Mouse (Mus musculus): ENCODE measurements around the gene Mia3. TPM values are rescaled to one million over a fixed set of nuclear protein-coding genes. Genes with fewer than 3 reads are reported as not detected.
"Not testable (repeated sequence)": the region's sequence is repeated elsewhere in the genome, so short reads cannot be mapped to it uniquely, and the experiment has no call there.

Gene Mia3
- total RNA-seq (2014; fragmentation: Nextera tagmentation) (43.2 and 49.3 TPM in 2 replicates), total RNA-seq (2017) (34.0 and 49.9 TPM in 2 replicates)

DNA sequence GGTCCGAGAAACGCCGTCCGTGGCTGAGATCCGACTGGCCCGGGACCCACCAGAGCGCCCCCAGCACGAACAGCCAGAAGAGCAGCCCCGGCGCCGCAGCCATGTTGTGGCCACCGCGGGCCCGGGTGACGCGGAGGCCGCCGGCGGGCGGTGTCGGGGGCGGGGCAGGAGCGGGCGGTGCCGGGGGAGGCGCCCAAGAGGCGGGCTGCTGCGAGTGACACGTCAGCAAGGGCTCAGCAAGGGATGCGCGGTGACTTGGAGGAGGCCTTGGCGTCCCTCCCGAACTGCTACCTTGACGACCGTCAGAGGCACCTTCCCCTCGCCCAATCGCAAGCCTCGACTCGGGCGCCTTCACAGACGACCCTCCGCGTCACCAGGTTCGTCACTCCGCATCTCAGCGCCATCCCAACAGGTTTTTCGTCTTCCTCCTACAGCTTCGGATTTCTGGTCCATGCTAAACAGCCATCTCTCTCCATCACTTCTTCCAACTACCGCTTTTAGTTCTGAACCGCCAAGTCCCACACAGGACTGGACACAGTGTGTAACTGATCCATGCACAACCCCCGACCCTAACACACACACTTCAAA, at the start of gene Mia3:
Gene Mia3, minus strand, starts transcription at position 127 of the 588 bp plus-strand sequence.
- ATAC-seq (replicated peaks; ENCODE audit: low FRiP score, low TSS enrichment, poor library complexity, severe bottlenecking), result peak; percentile 98

GRCm38 (mm10) chr1:183417873-183418272, 48.5 kb upstream of the Mia3 start, which contains the start of gene Hhipl2:
Gene Hhipl2, plus strand, starts transcription at chr1:183418215.
- ATAC-seq (replicated peaks; ENCODE audit: low FRiP score, low TSS enrichment, poor library complexity, severe bottlenecking), result no peak

DNA sequence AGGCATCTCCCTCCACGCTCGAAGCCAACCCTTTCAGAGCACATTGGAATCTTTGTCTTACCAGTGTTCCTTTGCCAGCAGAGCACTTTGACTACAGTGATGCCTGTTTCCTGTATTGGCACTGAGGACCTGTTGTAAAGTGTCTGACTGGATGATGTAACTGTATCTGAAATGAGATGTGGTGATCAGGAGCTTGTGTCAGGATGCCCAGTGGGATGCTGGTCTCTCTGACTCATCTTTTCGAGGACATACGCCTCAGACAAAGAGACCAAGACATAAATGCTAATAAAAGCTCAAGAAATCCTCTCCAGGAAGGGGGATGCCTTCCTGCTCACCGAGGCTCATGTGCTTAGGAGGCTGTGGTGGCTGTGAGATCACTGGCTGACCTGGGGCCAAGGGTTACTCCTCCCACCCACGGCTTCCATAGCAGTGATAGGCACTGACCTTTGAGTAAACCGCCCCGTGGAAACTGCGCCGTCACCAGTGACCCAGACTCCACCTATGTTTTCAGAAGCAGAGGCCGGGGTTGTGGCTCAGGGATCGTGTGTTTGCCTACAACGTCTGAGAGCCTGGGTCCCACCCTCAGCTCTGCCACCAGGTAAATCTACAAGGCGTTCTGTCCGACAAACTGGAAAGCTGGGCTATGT, 44.9 kb upstream of the Mia3 start:
- no peak for ATAC-seq (replicated peaks; ENCODE audit: low FRiP score, low TSS enrichment, poor library complexity, severe bottlenecking)

GRCm38 (mm10) chr1:183403396-183403795, 34.0 kb upstream of the Mia3 start:
- ATAC-seq (replicated peaks; ENCODE audit: low FRiP score, low TSS enrichment, poor library complexity, severe bottlenecking), result no peak

- ATAC-seq (replicated peaks; ENCODE audit: low FRiP score, low TSS enrichment, poor library complexity, severe bottlenecking), result peak; percentile 99
Measured at GRCm38 (mm10) chr1:183388426-183389406, 19.4 kb upstream of the Mia3 start, which contains the start of gene Taf1a. Gene Taf1a, plus strand, starts transcription at chr1:183388981.

- ATAC-seq (replicated peaks; ENCODE audit: low FRiP score, low TSS enrichment, poor library complexity, severe bottlenecking), result not testable (repeated sequence)
Measured at GRCm38 (mm10) chr1:183387421-183387820, 18.1 kb upstream of the Mia3 start.

GRCm38 (mm10) chr1:183382621-183383020, 13.3 kb upstream of the Mia3 start:
- ATAC-seq (replicated peaks; ENCODE audit: low FRiP score, low TSS enrichment, poor library complexity, severe bottlenecking), result no peak

- ATAC-seq (replicated peaks; ENCODE audit: low FRiP score, low TSS enrichment, poor library complexity, severe bottlenecking), result no peak
Measured at GRCm38 (mm10) chr1:183381816-183382215, 12.5 kb upstream of the Mia3 start.

DNA sequence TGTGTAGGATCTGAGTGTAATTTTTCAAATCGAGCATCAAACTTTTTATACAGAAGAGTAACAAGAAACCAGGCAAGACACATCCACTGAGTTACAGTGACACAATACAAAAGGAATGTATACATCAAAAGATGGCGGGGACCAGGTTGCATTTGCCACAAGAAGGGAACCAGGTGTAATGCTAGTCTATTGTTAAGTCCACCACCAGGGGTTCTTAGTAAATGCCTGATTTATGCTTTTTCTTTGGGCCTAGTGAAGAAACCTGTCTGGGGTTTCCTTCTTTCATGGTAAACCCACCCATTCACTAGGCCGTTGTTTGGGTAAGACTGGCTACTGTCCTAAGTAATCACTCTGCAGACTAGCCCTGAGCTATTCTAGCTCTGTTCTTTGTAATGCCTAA, 10.0 kb upstream of the Mia3 start:
- ATAC-seq (replicated peaks; ENCODE audit: low FRiP score, low TSS enrichment, poor library complexity, severe bottlenecking), result not testable (repeated sequence)

DNA sequence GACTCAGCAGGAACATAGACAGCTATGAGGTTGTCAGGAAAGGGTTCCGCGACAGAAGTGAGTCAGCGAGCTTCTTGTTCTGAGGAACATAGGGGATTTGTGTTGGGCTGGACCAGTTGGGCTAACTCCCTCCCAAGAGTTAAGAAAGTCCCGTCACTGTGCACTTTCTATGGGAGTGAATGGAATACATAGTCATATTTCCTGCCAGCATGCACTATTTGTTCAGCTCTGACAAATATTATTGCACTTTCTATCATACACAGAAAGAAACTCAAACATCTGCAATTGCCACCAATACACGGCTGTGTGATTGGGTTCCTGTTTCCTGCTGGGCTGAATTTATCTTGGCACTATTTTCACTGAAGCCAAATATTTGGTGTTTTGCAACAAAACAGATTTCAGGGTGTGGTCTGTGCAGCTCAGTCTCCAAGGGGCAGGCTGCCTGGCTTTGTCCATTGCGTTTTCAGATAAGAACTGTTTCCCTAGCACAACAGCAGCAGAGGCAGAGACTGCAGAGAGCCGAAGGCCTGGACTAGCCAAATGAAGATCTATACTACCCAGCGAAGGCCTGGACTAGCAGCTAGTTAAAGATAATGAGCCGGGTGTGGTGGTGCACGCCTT, 9.1 kb upstream of the Mia3 start:
- ATAC-seq (replicated peaks; ENCODE audit: low FRiP score, low TSS enrichment, poor library complexity, severe bottlenecking), result peak; percentile 97

GRCm38 (mm10) chr1:183377045-183377444, 7.7 kb upstream of the Mia3 start:
- ATAC-seq (replicated peaks; ENCODE audit: low FRiP score, low TSS enrichment, poor library complexity, severe bottlenecking), result no peak

DNA sequence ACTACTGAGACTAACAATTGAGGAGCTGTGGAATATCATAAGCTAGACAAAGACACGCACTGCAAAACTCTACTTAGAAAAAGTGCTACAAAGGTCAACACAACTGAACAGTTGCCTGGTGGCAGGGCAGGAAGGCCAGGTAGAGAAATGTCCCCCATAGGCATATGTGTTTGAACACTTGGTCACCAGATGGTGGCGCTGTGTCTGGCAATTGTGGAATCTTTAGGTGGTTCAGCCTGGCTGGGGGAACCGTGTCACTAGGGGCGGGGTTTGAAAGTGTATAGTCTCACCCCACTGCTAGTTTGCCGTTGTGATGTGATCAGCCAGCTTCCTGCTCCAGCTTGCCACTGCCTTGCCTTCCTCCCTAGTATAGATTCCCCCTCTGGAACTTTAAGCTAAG, 5.4 kb upstream of the Mia3 start:
- no peak for ATAC-seq (replicated peaks; ENCODE audit: low FRiP score, low TSS enrichment, poor library complexity, severe bottlenecking)

DNA sequence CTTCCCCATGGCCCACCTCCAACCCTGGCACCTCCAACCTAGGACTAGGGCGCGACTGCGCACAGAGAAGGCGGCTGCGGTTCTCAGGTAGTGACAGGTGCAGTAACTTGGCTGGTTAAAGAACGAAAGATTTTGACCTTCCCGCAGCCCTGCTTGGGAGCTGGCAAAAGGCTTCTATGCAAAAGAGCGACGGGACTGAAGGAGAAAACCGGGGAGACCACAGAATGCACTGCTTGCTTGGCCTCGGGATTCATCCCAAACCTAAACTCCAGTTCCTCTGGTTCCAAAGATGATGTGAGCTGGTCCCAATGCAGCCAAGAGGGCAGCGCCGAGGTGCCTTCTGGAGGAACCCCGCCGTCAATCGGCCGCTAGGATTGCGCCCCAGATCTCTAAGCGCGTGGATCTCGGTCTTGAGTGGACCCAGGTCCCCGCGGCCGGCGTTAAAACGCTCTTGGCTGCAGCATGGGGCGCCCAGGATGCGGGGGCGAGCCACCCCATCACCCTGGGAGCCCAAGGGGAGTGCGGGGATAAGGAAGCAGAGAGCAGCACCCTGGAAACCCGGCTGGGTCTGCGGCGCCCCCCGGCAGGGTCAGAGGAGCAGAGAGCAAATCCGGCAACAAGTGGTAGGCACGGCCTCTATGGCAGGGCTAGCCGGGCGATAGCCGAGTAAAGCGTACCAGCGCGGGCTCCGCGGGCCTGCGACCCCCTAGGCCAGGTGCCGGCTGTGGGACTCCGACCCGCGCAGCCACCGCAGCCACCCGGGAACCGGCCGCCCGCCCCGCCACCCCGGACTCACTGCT, 552 bp downstream of the Mia3 start:
- ATAC-seq (replicated peaks; ENCODE audit: low FRiP score, low TSS enrichment, poor library complexity, severe bottlenecking), result peak; percentile 13

DNA sequence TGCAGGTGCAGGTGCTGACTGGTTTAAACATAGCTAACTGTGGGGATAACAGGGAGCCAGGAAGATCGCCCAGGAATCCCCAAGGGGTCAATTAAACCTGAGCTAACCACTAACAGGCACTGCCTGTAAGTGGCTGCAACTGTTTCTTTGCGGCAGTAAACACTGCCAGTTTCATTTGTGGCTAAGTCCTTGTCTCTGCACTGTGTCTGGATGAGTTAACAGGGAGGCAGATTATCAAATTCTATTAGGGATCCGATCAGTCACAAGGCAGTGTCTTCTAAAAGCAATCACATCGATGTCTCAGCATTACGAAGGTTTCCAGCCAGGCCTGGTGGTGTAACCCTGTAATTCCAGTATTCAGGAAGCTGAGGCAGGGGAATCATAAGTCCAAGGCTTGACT, 3.0 kb downstream of the Mia3 start:
- ATAC-seq (replicated peaks; ENCODE audit: low FRiP score, low TSS enrichment, poor library complexity, severe bottlenecking), result no peak

- no peak for ATAC-seq (replicated peaks; ENCODE audit: low FRiP score, low TSS enrichment, poor library complexity, severe bottlenecking)
Measured at GRCm38 (mm10) chr1:183363577-183363867, 5.8 kb downstream of the Mia3 start.

DNA sequence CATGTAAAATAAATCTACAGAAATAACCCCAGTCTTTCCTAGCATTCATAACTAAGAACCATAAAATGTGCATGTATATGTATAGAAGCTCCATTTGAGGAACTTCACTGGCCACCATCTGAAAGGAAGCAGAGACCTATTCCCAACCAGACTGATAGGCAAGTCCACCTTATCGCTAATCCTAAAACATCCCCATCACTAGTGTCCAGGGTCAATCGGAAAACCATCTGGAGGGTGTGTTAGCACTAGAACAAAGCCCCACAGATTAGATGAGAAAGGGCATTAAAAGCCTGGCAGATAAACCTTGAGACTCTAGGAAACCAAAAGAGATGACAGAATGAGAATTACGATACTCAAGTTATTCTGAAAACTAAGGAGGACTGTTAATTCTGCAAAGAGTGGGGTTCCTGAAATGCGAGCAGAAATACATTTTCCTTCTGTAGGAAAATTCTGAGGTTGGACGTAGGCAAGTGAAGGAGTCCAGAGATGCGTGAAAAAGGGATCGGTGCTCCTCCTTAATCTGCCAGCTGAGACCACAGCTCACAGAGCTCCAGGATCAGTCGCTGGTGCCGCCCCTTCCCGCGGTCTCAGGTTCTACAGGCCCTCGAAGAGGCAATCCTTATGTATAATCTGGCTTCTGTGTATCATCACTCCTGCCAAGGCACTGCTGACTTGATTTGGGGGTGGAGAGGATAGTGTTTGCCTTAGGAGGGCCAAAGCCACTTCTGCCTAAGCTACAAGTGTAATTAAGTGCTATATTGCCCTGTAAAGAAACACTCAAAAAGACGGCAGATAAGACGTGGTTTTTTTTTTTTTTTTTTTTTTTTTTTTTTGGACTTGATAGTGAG, 6.4 kb downstream of the Mia3 start:
- peak; percentile 1; the same call in 1 of the 2 replicates for ATAC-seq (replicated peaks; ENCODE audit: low FRiP score, low TSS enrichment, poor library complexity, severe bottlenecking)

DNA sequence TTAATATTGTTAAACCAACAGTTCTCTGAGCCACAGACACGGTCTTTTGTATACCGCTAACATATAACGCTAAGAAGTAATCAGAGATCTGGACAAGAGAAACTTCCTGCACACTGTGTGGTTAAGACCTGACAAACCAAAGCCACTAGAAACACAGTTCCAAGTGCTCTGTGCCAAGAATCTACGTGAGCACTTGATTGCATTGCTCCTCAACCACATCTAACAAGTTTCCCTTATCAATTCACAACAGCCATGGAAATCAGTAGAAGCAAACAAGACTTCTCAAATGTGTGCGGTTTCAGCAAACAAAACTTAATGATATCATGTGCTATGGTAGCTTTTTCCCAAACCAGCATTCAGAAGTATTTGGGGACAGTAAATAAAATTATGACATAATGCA, 7.1 kb downstream of the Mia3 start:
- peak; percentile 92 for ATAC-seq (replicated peaks; ENCODE audit: low FRiP score, low TSS enrichment, poor library complexity, severe bottlenecking)

DNA sequence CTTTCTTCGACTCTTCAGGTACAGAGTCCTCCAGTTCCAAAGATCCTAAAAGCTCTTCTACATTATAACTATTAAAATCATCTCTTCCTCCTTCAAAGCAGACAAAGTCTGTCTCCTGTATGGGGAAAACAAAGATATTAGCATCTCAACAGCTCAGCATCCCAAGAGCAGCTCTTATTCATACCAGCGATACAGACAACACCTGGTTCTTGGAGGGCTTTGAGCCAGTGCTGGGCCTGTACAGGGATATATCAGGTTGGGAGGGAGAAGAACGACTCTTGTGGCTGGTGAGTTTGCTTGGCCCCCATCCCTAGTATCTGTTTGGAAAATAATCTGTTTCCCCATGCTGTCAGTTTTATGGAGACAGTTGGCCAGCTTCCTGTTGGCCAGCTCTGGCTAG, 10.5 kb downstream of the Mia3 start:
- ATAC-seq (replicated peaks; ENCODE audit: low FRiP score, low TSS enrichment, poor library complexity, severe bottlenecking), result no peak

Measured in megakaryocyte-erythroid progenitor cell, adult 5-6 weeks (primary cell).